Mouse (Mus musculus) T-helper 17 cell (primary cell): Measurements from ENCODE around the gene Kcnh6.
"Not testable (repeated sequence)": the region's sequence is repeated elsewhere in the genome, so short reads cannot be mapped to it uniquely, and the experiment has no call there.

Experiments
- in situ Hi-C, 2 experiments: fragments of 300-600 bp; cut with MboI, MseI; formaldehyde crosslinking; loops; 1 replicate in 1 of 2; 2 replicates in 1 of 2; pipeline ENCODE4 v1.15.1; 2025; ENCODE audit warnings: high pct_unique_total_duplicates in 2 of 2

Kcnh6 gene

DNA sequence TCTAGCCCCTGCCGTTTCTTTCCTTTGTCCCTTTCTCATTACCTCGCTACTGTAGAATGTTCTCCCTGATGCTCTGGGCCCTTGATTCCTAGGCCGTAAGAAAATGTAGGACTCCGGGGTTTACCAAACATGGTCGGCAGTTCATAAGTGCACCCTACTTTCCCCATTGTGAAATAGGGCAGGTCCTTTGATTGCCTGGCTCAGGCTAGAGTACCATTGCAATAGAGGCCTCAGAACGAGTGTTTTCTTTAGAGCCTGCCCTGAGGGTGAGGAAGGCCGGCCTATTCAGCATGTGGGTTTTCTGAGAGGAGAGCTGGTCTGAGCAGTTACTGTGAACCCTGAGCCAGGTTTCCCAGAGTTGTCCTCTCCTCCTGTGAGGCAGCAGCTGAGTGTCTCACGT, 50.1 kb downstream of the Kcnh6 start:
- in situ Hi-C loops: no loop called here

DNA sequence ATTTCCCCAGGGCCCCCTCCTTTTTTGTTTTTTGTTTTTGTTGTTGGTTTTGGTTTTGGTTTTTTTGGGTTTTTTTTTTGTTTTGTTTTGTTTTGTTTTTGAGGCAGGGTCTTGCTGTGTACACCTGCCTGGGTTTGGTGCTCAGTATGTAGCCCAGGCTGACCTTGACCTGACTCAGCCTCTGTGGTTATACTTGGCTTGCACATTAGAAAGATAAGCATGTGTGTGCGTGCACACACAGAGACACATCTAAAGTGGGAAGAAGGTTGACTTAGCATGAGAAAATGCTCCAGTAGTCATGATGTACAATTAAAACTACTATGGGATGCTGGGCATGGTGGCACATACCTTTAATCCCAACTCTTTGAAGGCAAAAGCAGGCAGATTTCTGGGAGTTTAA, 52.6 kb downstream of the Kcnh6 start:
- in situ Hi-C loops: no loop called here

DNA sequence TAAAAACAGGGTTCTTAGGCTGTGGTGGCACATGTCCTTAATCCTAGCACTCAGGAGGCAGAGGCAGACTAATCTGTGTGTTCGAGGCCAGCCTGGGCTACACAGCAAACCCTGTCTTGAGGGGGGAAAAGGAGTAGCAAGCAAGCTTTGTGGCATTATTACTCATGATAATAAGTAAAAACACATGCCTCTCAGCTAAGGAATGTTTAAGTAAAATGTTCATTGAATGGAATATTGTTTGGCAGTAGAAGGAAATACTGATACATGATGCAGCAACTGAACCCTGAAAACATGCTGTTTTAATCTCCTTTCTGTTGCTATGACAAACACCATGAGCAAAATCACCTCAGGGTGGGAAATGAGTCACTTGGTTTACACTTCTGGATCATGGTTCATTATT, 53.4 kb downstream of the Kcnh6 start:
- in situ Hi-C loops: no loop called here

DNA sequence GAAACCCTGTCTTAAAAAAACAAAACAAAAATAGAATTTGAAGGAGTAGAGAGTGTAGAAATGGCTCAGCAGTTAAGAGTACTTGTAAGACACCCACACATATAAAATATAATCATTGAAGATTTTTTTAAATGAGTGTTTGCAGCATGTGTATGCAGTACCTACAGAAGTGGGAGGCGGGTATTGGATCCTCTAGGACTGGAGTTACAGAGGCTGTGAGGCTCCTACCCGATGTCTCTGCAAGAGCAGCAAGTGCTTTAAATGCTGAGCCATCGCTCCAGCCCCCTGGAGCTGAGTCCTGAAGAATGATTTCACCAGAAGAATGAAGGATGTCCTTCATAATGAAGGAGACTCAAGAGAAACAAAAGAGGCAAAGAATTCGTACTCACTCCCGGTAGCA, 55.8 kb downstream of the Kcnh6 start:
- in situ Hi-C loops: no loop called here

DNA sequence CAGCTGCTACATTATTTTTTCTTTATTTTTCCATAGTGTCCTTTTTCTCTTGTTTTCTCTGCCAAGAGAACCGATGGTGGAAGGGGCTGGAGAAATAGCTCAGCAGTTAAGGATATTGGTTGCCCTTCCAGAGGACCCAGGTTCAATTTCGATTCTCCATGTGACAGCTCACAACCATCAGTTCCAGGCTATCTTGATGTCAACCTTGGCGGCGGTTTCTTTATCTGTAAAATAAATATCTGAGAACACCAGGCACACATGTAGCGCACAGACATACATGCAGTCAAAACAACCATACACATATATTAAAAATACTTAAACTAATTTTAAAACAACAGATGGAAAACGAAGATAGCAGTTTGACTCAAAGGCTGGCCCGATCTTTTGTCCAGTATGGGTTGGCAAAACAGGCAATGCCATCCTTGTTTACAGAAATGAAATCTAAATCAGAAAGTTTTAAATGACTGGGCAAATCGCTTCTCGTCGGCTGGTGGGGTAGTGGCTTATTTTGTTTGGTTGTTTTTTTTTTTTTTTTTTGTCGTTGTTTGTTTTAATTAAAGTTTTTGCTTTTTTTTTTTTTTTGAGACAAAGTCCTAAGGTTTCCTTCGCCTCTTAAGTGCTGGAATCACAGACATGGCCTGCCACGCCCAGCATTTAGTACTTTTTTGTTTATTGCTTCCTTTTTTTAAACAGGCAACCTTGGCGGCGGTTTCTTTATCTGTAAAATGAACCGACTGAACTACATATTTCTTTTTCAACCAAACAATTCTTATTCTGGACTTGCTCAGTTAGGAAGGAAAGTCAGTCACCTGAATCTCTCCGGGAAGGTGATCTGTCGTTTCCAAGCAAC, 57.4 kb downstream of the Kcnh6 start:
- in situ Hi-C loops: no loop called here

DNA sequence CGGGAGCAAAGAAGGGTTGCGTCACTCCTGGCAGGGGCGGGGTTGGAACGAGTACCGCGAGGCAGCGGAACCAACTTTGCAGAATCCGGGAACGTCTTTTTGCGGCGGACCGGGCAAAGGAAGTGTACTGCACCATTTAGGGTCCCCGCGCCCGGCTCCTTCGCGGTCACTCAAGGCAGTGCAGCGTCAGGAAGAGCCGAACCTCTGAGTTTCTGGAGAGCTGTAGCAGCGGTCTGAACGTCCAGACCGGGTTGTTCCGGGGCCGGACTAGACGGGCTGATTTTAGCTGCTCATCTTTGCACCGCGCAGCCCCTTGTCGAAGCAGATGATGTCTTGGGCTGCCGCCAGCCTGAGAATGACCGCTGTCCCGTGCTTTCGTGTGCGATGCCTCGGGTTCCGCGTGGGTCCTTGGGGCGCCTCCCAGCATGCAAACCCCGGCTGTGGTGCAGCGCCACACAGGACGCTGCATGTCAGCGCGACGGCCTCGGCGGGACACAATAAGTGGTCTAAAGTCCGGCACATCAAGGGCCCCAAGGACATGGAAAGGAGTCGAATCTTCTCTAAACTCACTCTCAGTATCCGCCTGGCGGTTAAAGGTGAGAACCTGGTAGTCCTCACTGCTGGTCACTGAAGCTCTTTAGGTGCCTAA, 58.1 kb downstream of the Kcnh6 start, which contains the start of gene Taco1:
TSS of gene Taco1 (plus strand) at position 139 of the 649 bp plus-strand sequence.
- in situ Hi-C loops: no loop called here

DNA sequence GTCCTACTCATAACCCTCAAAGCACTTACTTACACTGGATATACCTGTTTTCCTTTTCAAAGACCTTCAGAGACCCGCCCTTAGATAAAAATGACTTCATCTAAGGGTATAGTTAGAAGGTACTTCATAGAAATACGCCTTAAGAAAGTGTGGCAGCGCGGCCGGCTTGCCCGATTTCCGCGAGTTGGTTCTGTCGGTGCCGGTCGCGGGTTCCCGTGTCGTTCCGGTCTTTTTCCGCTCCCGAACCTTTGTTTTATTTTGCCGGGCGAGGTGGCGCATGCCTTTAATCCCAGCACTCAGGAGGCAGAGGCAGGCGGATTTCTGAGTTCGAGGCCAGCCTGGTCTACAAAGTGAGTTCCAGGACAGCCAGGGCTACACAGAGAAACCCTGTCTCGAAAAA, 58.7 kb downstream of the Kcnh6 start:
- in situ Hi-C loops: not testable (repeated sequence)

DNA sequence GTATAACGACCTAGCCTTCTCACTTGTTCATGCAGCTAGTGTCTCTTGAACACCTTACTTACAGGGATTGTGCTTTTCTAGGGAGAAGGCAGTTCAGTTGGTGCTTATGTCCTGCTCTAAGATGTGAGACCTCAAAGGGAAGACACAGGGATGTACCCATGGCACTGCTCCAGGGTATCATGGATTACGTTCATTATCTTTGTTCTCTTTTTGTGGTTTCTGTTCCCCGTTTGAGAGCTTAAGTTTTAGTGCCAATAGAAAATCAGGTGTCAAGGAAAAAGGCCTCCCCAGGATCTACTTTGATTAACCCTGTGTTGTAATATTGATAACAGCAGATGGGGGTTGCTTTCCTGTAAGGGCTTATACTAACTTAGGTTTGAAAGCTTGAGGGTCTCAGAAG, 65.8 kb downstream of the Kcnh6 start:
- in situ Hi-C loops: no loop called here

DNA sequence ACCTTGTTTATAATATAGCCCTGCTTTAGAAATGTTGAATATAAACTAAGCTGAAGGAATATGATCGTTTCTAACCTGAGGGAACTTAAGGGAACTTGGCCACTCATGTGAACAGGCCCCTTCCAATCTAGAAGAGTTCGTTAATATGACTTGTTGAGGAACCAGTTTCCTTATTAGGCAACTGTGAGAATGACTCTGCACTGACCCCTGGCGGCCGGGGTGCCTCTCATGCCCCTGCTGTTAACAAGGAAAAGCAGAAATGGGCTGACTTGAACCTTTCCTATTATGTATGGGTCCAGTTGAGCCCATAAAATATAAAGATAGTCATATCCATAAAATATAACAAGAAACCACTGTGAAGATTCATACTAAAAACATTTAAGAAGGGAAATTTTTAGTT, 68.4 kb downstream of the Kcnh6 start:
- in situ Hi-C loops: no loop called here
